Mouse (Mus musculus): ENCODE measurements around the gene Lrrk1. TPM values are rescaled to one million over a fixed set of nuclear protein-coding genes. Genes with fewer than 3 reads are reported as not detected.

Gene Lrrk1
- polyA plus RNA-seq, 1 experiment from 2014 or later = 10.1 TPM

DNA sequence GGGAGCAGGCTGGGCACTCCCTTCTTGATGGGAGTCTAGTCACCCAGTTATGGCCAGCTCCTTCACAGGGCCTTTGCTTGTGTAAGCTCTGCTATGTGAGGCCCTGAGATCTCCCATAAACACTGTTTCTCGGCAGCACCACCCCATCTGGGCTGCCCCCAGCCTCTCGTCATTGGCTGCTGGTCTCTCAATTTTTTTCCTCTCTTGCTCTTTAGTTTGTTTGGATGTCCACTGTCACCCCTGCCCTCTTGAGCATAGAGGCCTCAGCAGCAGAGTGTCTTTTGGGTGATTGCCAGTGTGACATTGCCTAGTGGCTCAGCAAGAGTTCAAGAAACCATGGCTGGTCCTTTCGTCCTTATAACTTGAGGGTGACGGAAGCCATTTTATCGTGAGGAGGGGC, 130.9 kb downstream of the Lrrk1 start:
- DNase-seq (ENCODE audit: low spot score) = no peak

DNA sequence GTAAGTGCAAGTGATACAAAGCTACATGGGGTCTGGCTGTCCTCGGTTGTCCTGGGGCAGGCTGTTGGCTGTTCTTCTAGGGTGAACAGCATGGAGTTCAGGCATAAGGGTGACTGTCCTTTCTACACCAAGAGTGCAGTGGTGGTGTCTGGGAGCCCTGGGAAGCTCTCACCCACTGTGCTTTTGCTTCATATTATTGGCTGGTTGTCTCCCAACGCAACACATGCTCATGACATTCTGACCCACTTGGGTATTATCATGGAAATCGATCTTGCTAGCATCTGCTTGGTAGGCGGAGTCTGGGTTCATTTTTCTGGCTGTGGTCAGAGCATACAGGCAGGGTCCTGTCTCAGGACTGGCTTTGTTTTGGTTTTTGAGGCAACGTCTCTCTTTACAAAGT, 131.7 kb downstream of the Lrrk1 start:
- DNase-seq (ENCODE audit: low spot score) = no peak

DNA sequence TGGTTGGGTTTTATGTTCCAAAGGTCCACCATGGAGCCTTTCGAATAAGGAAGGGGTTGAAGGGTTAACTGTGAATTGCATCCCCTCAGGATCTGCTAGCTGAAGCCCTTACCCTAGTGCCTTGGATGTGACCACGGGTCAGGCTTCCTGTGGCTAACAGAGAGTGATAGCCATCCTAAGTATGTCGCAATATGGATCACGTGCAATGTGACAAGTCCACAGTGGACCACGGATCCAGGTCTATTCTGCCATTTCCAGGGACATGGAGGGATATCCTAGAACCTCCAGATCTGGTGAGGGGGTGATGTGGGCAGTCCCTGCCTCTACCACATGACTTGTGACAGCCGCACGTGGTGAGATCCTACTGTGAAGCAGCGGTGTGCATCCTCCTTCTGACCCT, 133.2 kb downstream of the Lrrk1 start:
- no peak for DNase-seq (ENCODE audit: low spot score)

DNA sequence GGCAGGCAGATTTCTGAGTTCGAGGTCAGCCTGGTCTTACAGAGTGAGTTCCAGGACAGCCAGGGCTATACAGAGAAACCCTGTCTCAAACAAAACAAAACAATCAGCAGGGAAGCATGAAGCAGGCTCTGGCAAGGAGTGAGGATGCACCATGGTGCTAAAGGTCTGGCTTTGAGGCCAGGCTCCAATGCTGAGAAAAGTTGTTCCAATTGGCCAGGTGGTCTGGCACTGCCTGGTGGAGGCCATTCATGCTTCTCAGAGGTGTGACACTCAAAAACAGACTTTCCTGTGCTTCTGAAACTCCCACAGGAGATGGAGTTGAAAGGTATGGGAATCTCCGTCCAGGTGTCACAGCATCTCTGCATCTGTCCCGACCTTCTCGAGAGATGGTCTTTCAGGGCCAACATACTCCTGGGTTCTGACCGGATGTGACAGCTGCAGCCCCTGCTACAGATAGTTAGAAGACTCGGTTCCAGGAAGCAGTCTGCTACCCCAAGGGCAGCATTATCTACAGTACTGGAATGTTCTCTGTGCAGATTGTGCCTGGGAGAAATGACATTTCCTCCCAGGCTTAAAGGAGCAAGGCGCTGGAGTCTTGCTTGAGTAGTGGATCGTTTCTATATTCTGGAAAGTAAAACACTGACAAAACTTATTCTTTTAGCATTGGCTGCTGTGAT, 134.0 kb downstream of the Lrrk1 start:
- DNase-seq (ENCODE audit: low spot score) = no peak

DNA sequence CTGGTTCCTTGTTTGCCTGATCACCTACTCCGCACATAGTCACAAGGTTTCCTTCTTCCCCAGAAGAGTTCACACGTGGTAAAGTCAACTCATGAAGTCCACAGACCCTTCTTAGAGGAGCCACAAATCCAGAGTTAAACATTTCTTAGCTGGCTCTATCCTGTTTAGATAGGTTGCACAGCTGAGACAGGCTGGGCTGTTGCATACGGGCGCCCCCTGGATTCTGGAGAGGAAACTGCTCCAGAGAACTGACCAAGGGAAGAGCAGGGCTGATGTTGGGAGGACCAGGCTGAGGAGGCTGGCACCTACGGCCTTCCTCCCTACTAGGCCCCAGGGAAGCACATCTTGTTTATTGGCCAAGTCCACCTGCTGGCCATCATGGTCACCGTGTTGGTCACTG, 138.1 kb downstream of the Lrrk1 start:
- peak; percentile 76 for DNase-seq (ENCODE audit: low spot score)

DNA sequence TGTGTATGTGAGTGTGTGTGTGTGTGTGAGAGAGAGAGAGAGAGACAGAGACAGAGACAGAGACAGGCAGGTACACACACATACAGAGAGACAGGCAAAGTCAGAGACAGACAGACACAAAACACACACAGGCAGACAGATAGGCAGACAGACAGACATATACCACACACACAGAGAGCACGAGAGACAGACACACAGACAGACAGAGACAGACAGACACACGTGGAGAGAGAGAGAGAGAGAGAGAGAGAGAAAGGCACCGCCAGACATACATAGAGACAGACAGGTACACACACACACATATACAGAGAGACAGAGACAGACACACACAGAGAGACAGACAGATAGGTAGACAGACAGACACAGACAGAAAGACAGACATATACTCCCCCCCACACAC, 138.7 kb downstream of the Lrrk1 start:
- DNase-seq (ENCODE audit: low spot score) = no peak

DNA sequence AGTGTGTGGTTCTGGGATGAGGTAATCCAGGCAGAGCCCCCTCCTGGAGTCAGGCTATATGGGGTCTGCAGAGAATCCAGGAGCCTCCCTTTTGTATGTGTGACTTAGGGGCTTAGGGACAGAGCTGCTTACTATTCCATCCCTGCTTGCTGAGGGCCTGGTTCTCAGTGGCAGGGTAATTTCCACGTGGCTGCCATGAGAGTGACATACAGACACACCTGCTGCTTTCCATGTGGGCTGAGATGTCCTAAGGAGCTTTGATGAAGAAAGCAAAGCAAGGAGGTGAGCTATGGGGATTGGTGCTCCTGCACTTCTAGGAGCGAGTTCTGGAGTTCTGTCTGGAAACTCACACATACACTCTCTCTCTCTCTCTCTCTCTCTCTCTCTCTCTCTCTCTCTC, 139.1 kb downstream of the Lrrk1 start:
- no peak for DNase-seq (ENCODE audit: low spot score)

DNA sequence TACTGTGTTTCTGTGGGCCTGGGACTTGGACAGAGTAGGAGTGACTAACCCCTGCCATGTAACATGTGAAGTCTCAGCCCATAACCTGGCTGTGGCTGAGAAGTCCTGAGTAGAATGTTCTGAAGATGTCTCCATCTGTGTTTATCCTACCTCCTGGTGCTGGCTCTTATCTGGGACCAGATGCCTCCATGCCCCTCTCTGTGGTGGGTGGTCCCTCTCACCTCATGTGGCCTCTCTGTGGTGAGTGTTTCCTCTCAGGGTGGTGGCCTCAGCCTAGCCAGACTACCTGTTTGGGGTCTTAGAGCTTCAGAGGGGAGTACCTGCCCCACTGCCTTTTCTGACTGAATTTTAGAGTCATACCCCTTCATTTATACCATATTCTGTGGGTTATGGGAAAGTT, 139.9 kb downstream of the Lrrk1 start:
- no peak for DNase-seq (ENCODE audit: low spot score)

DNA sequence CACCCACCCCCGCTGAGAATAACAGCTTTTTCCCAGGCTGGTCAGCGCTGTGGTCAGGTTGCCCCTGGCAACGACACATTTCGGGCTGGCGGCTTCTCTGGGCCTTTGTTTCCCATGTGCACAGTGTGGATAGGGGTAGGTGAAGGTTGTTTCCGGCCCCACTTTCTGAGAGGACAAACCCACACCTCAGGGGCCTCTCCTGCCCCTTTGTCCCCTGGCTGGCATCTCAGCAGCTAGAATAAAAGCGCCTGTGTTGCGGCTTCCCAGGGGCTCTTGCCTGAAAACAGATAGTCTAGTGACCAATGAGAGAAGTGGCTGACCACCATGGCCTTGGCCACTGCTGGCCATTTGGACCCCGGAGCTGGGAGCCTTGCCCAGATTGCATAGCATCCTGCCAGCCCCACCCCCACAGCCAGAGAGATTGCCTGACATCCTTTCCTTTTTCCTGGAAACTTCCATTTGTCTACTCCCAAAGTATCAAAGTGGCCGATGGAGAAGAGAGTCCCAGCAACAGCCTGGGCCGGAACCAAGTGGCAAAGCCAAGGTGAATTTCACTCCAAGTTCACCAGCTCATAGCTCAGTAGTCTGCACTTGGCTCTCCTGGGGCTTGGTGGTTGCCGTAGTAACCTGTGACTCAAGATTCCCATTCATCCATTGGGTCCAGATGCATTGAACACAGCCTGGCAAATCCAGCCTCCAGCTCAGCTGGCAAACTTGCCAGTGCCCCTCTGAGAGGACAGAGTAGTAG, 140.7 kb downstream of the Lrrk1 start:
- no peak for DNase-seq (ENCODE audit: low spot score)

DNA sequence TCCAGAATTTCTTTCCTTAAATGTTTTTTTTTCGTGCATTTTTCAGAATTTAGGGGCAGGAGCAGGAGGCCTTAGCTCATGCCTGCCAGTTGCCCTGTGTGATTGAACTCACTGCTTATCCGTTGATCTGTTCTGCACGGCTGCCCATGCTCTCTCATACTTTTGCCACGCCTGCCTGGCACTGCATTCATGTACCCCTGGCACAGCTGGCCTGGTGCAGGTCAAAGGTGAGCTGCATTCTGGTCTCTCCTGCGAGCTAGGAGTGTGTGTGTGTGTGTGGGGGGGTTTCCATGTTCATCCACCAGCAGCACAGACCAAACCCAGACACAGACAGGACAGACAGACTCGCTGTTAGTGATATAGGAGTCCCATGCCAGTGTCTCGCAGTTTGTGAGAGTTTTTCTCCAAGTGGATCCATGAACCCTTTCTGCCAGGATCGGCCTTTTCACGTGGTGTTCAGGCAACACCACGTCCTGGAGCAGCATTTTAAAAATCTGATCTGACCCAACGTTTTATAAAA, 141.4 kb downstream of the Lrrk1 start:
- DNase-seq (ENCODE audit: low spot score) = no peak

DNA sequence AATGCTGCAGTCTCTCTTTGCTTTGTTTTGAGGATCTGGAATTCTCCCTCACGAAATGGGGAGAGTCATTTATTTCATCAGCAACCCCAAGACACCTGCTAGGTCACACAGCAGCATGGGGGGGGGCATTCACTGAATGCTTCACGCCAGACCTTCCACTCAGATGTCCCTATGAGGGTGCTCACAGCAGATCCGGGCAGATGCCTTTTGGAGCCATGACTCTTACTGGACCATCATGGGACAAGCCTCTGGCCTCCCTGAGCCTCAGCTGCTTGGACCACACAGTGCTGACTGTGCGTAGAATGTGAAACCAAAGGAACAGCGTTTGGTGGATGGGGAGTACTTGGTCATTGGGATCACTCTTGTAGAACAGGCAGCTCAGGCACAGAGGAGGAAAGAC, 142.5 kb downstream of the Lrrk1 start:
- no peak for DNase-seq (ENCODE audit: low spot score)

DNA sequence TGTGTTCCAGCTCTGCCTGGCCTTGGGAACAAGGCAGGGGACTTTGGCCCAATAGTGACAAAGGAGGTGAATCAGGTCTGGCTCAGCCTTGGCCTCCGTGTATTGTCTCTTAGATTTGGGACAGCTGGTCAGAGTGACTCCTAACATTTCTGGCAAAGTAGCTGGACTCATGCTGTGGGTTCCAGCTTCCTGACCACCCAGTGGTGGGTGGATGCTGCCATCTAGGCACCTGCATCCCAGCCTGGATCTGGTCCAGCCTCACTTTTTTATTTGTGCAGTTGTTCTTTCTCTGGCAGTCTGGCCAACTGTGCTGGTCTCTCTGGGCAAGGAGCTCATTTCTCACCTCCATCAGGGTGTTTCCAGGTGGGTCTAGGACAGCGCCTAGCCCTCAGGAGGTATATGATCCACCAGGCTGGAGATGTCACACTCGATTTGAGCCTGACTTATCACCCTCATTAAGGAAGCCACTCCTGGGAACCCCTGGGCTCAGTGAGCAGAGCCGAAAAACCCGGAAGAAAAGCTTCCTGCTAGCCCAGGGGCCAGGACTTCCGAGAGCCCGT, 144.3 kb downstream of the Lrrk1 start:
- DNase-seq (ENCODE audit: low spot score) = no peak

DNA sequence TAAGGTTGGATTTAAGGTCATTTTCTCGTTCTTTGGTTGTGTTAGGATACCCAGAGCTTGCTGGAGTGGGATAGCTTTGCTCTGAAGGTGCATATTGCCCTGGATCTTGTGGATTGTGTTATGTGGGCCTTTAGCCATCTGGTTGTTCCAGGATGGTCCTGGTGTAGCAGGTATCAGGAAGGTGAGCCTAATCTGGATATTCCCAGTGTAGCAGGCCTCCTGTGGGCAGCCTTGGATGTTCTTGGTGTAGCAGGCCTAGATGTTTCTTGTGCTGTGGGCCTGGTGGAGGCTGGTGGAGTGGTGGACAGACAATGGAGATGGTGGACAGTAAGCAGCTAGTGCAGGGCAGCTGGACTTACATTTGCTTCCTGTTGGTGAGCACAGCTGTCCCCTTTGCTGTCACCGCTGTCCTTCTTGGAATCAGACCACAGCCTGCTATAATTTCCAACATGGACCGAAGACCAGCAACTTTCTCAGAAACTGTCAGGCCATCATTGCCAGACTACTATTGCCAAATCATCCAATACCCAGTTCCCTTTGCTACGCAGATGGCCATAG, 146.2 kb downstream of the Lrrk1 start:
- no peak for DNase-seq (ENCODE audit: low spot score)

DNA sequence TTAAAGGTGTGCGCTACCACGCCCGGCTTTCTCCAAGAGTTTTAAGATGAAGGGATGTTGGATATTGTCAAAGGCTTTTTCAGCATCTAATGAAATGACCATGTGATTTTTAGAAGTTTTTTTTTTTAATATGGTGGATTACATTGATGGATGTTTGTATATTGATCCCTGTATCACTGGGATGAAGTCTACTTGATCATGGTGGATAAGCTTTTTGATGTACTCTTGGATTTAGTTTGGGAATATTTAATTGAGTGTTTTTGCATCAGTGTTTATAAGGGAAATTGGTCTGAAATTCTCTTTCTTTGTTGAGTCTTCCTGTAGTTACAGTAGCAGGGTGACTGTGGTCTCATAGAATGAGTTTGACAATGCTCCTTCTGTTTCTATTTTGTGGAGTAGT, 150.0 kb downstream of the Lrrk1 start:
- DNase-seq (ENCODE audit: low spot score) = no peak

DNA sequence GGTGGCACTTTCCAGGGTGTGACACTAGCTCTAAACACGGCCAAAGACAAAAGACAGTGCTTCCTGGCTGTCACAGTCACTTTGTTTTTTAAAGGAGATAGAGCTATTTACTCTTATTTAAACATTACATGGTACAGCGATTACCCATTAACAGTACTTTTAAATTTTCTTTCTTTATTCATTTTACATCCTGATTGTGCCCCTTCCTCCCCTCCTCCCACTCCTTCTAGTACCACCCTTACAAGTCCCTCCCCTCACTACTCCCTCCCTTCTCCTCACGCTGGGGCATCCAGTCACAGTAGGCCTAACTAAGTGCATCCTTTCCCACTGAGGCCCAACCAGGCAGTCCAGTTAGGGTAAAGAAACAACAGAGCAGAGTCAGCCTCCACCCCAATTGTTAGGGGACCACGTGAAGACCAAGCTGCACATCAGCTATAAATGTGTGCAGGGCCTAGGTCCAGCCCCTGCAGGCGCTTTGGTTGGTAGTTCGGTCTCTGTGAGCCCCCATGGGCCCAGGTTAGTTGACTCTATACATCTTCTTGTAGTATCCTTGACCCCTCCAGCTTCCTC, 154.1 kb downstream of the Lrrk1 start:
- no peak for DNase-seq (ENCODE audit: low spot score)

DNA sequence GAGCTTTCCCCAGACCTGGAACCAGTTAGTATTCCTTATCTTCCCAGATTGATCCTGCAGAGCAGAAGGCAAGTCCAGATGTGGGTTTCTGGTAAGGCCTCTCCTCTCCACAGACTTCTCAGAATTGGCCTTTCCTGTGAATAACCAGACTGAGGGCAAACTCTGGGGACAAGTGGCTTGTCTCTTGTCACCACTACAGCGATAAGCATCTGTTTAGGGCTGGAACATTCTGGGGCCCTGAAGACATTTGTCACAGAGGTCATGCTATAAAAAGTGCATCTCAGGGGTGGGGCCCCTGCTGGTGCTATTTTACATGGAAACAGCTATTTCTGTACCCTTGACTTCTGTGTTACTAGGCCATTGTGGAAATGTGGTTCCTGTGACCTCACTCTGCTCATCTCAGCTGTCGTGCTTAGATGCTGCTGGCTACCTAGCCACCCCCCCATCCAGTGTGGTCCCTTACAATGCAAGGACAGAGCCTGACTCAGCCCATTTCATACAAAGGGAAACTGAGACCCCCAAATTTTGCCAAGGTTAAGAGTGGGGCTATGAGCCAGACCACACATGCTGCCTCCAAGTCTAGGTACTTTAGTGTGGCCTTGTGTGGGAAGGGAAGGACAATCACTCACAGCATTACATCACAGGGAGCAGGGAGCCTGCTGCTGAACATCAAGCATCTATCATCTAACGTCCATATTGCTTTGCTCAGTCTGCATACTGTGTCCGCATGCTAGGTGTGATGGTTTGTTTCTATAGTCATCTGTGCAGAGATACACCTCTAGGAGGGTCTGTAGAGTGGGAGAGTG, 154.8 kb downstream of the Lrrk1 start:
- DNase-seq (ENCODE audit: low spot score) = peak; percentile 64

DNA sequence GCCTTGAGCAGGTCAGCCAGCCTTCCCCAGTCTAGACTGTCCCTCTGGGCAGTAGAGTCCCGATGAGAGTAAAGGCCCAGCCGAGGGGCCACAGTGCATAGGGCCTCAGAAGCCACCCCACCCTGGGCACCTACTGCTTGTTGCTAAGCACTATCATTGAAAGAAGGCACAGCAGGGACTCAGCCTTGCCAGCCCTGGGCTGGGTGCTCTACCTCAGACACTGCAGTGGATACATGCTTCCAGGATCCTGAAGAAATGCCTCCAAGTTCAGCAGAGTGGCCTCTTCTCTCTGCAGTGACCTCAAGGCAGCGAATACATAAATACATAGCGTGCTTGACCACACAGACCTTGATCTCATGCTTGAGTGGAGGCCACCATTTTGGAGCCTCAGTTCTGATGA, 156.3 kb downstream of the Lrrk1 start:
- no peak for DNase-seq (ENCODE audit: low spot score)

DNA sequence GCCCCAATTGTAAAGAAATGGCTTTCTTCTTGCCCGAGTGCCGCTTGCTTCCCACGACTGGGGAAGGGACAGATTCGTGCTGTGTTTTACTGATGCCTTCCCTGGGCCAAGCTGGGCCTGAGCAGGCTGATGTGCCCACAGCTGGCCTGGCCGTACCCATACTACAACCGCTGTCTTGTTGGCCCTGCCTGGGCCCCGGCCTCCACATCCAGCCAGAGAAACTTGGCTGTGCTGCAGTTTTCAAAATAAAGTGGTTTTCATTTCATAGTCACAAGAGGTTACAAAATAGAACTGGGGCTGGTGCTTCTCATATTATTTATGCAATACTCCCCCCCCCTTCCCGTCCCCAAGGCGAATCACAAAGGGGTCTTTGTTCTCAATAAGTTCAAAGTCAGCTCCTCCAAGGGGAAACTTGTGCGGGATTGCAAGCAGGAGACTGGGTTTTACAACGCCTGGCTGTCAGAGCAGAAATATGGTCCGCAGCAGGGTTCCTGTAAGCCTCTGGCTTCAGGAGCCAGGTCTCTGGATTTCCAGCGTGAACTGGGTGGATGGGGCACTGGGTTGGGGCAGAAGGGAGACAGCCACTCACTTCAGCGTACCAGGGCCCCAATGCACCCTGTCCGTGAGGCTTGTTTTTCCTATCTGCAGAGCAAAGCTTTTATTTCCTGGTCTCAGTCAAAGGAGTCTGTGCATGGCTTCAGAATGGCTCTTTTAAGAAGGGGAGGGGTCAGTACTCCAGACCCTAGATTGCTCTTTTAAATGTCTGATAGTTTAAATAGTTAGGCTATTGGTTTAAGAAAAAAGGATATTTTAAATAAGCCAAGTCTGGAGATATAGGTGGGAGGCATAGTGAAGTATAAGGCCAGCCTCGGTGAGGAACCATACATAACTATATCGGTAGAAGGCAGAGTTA, 157.3 kb downstream of the Lrrk1 start:
- DNase-seq (ENCODE audit: low spot score) = no peak

DNA sequence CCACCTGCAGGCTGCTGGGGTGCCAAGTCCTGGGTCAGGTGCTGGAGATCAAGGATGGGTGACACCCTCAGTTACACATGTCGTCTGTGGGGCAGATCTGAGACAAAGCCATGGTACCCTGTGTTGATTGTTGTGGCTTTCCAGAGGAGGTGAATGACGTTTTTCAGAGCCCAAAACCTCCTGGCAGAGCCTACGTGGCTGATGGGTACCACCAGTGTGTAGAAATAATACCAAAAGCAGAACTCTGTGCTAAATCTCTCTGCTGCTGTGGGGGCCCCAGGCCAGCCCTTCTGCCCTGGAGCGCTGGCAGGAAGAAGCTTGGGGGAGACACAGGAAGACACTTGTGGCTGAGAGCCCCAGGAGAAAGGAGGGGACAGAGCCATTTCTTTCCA, 157.9 kb downstream of the Lrrk1 start:
- DNase-seq (ENCODE audit: low spot score) = peak; percentile 70

DNA sequence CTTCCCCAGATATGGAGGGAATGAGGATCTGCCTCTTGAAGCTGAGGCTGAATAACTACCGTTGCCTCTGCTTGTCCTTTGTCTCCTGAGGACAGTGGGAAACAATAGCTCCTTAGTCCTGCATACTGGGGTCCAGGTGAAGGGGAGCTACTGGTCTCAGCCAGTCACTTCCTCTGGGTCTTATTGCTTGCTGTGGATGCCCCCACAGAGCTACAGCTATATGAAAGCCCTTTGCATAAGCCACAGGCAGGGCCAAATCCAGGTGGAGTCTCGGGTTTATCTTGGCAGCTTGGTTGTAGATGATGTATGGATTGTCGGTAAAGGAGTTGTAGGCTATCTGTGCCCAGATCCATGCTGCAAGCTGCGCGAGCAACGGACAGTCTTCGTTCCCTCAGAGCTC, 158.7 kb downstream of the Lrrk1 start:
- DNase-seq (ENCODE audit: low spot score) = no peak
